Mouse (Mus musculus): Measurements from ENCODE around the gene Slc35a3. TPM values are rescaled to one million over a fixed set of nuclear protein-coding genes. Genes with fewer than 3 reads are reported as not detected.
"Not testable (repeated sequence)": the region's sequence is repeated elsewhere in the genome, so short reads cannot be mapped to it uniquely, and the experiment has no call there.

The Slc35a3 gene
- total and polyA plus RNA-seq, 3 experiments: 19.2 to 20.3 TPM; not detected in 1

GRCm38 (mm10) chr3:116656184-116656965, 56.3 kb downstream of the Slc35a3 start:
- peaks cover 5 to 29% of the 10 kb centered on the region in 2 experiments for H3K4me1 ChIP-seq (ENCODE audit: control insufficient read depth in 1 of 2, insufficient read depth in 2 of 2, low read length in 2 of 2)
- peaks cover 0 to 36% of the 10 kb centered on the region in 2 experiments; a peak in 3 of 4 replicates for H3K36me3 ChIP-seq (ENCODE audit: control insufficient read depth in 1 of 2, insufficient read depth in 2 of 2, low read length in 2 of 2)
- H3K9me3 ChIP-seq (replicated peaks; ENCODE audit: insufficient read depth, low read length): no peaks in the 10 kb centered on the region
- H3K27ac ChIP-seq (ENCODE audit: control insufficient read depth, low read depth, low read length): no peak overlapping the region
- no peak overlapping the region for H3K4me3 ChIP-seq (ENCODE audit: control insufficient read depth in 1 of 2, insufficient read depth in 1 of 2, low read depth in 2 of 2, low read length in 2 of 2)
- no peak for DNase-seq (ENCODE audit: low read depth, low spot score)
- TF ChIP-seq USF1 (IDR thresholded peaks at IDR 0.05; ENCODE audit: low read depth, low read length): no peak
- no peak for TF ChIP-seq TAL1 (IDR thresholded peaks at IDR 0.05; ENCODE audit: low read length)
- TF ChIP-seq ZNF384 (IDR thresholded peaks at IDR 0.05; ENCODE audit: low read depth, low read length): no peak
- no peak for TF ChIP-seq MYB (IDR thresholded peaks at IDR 0.05; ENCODE audit: low read depth, low read length)
- TF ChIP-seq NELFE (IDR thresholded peaks at IDR 0.05; ENCODE audit: low read depth, low read length): no peak
- TF ChIP-seq KAT2A (conservative IDR thresholded peaks at IDR 0.05; ENCODE audit: low read depth, low read length): no peak
- TF ChIP-seq UBTF (IDR thresholded peaks at IDR 0.05; ENCODE audit: borderline replicate concordance, insufficient read depth, low read depth, low read length): no peak
- no peak for TF ChIP-seq USF2 (IDR thresholded peaks at IDR 0.05; ENCODE audit: borderline replicate concordance in 1 of 2, insufficient read depth in 1 of 2, low read depth in 1 of 2, low read length in 2 of 2)
- no peaks in the 10 kb centered on the region for H3K27me3 ChIP-seq (ENCODE audit: control insufficient read depth in 1 of 2, insufficient read depth in 2 of 2, low read length in 2 of 2)
- peaks cover 89% of the 10 kb centered on the region for H3K79me2 ChIP-seq (ENCODE audit: control insufficient read depth, insufficient read depth, low read length, poor library complexity)
- H3K9ac ChIP-seq (ENCODE audit: control insufficient read depth, low read depth, low read length, poor library complexity, severe bottlenecking): no peak overlapping the region

- Histone ChIP-seq H3K36me3 (ENCODE audit: control insufficient read depth in 1 of 2, insufficient read depth in 2 of 2, low read length in 2 of 2) (peaks cover 4 to 19% of the 10 kb centered on the region in 2 experiments), H3K4me1 (ENCODE audit: control insufficient read depth in 1 of 2, insufficient read depth in 2 of 2, low read length in 2 of 2) (peaks cover 3 to 11% of the 10 kb centered on the region in 2 experiments), H3K79me2 (ENCODE audit: control insufficient read depth, insufficient read depth, low read length, poor library complexity) (peaks cover 75% of the 10 kb centered on the region)
- DNase-seq (ENCODE audit: low read depth, low spot score); H3K27ac ChIP-seq (ENCODE audit: control insufficient read depth, low read depth, low read length); H3K9me3 ChIP-seq (replicated peaks; ENCODE audit: insufficient read depth, low read length); H3K9ac ChIP-seq (ENCODE audit: control insufficient read depth, low read depth, low read length, poor library complexity, severe bottlenecking); H3K27me3 ChIP-seq (ENCODE audit: control insufficient read depth in 1 of 2, insufficient read depth in 2 of 2, low read length in 2 of 2); H3K4me3 ChIP-seq (ENCODE audit: control insufficient read depth in 1 of 2, insufficient read depth in 1 of 2, low read depth in 2 of 2, low read length in 2 of 2): not testable (repeated sequence)
Observed at GRCm38 (mm10) chr3:116654051-116654450, 58.6 kb downstream of the Slc35a3 start.

GRCm38 (mm10) chr3:116653278-116653945, 59.2 kb downstream of the Slc35a3 start:
- Histone ChIP-seq H3K27me3 (ENCODE audit: control insufficient read depth in 1 of 2, insufficient read depth in 2 of 2, low read length in 2 of 2) (no peaks in the 10 kb centered on the region), H3K4me1 (ENCODE audit: control insufficient read depth in 1 of 2, insufficient read depth in 2 of 2, low read length in 2 of 2) (peaks cover 3 to 8% of the 10 kb centered on the region in 2 experiments), H3K36me3 (ENCODE audit: control insufficient read depth in 1 of 2, insufficient read depth in 2 of 2, low read length in 2 of 2) (peaks cover 5 to 14% of the 10 kb centered on the region in 2 experiments), H3K4me3 (ENCODE audit: control insufficient read depth in 1 of 2, insufficient read depth in 1 of 2, low read depth in 2 of 2, low read length in 2 of 2) (no peak overlapping the region), H3K79me2 (ENCODE audit: control insufficient read depth, insufficient read depth, low read length, poor library complexity) (peaks cover 70% of the 10 kb centered on the region), H3K9ac (ENCODE audit: control insufficient read depth, low read depth, low read length, poor library complexity, severe bottlenecking) (no peak overlapping the region), H3K27ac (ENCODE audit: control insufficient read depth, low read depth, low read length) (no peak overlapping the region), H3K9me3 (replicated peaks; ENCODE audit: insufficient read depth, low read length) (no peaks in the 10 kb centered on the region)
- DNase-seq (ENCODE audit: low read depth, low spot score): no peak
- no peak for TF ChIP-seq TCF12 (IDR thresholded peaks at IDR 0.05; ENCODE audit: low read depth, low read length)
- no peak for TF ChIP-seq BHLHE40 (IDR thresholded peaks at IDR 0.05; ENCODE audit: borderline replicate concordance, low read depth, low read length)
- no peak for TF ChIP-seq MAX (IDR thresholded peaks at IDR 0.05; ENCODE audit: low read length)
- TF ChIP-seq ZMIZ1 (IDR thresholded peaks at IDR 0.05; ENCODE audit: low read depth, low read length): no peak
- no peak for TF ChIP-seq POLR2AphosphoS5 (IDR thresholded peaks at IDR 0.05; ENCODE audit: borderline replicate concordance, low read depth, low read length)
- TF ChIP-seq MYC (IDR thresholded peaks at IDR 0.05; ENCODE audit: low read depth, low read length): no peak
- no peak for TF ChIP-seq POLR2A (IDR thresholded peaks at IDR 0.05; ENCODE audit: control insufficient read depth in 1 of 2, insufficient read depth in 1 of 2, low read depth in 1 of 2, low read length in 2 of 2, poor library complexity in 1 of 2)
- no peak for TF ChIP-seq CTCF (IDR thresholded peaks at IDR 0.05 in 2 of 3, conservative IDR thresholded peaks at IDR 0.05 in 1 of 3; ENCODE audit: control insufficient read depth in 1 of 3, insufficient read depth in 1 of 3, low read depth in 2 of 3, low read length in 3 of 3, poor library complexity in 1 of 3, severe bottlenecking in 1 of 3)
- TF ChIP-seq RCOR1 (IDR thresholded peaks at IDR 0.05; ENCODE audit: low read depth, low read length): no peak
- TF ChIP-seq MAFK (IDR thresholded peaks at IDR 0.05; ENCODE audit: borderline replicate concordance, low read depth, low read length): no peak
- TF ChIP-seq CHD2 (IDR thresholded peaks at IDR 0.05; ENCODE audit: low read length): no peak
